Mouse (Mus musculus) urinary bladder, adult 2 months (tissue): ENCODE data around the gene Pan2. TPM values are rescaled to one million over a fixed set of nuclear protein-coding genes. Genes with fewer than 3 reads are reported as not detected.
A peak's percentile ranks its signal among the peaks of the same experiment; 100 is the strongest.

Experiments used
- DNase-seq: peaks from one replicate; pipeline ENCODE4 v3.0.0; 2022; ENCODE audit warnings: low spot score
- polyA plus RNA-seq: library from polyadenylated mRNA; depleted of rRNA; stranded (reverse); fragments of >200 nt; gene quantifications from 2 replicates; pipeline ENCODE4 v1.2.3, GENCODE M21; 2012

Gene Pan2
- polyA plus RNA-seq, 1 experiment = 31.7 TPM

DNA sequence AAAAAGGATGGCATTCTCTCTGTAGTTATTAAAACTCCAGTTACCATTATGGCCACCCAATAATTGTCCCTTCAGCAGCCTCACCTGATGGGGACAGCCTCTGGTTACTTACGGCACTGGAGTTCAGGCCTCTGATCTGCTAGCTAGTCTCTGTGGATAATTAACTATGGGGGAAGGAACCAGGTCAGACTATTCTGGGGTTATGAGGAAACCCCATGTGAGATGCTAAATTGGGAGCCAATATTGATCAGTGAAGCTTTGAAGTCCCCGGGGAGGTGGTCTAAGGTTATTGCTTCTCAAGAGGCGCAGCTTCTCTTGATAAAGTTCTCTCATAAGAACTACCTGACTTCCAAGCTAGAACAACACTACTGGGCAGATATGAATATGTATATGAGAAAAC lies 33.1 kb downstream of the Pan2 start:
- no peak for DNase-seq

DNA sequence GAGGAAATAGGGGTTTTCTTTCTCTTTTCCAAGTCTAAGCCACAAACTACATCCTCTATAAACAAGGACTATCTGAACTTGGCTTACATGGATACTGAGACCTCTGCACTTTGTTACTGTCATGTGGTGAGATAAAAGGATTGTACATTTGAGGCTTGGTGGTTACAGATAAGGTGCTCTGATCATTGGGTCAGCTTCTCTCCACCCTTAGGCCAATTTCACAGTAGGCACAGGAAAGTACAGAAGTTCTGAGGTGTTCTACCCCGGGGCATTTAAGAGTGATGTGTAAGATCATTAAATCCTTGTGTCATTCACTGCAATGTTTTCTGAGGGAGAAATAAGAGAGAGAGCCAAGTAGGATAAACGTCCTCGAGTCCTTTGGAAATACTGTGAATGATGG lies 33.5 kb downstream of the Pan2 start:
- DNase-seq = no peak

DNA sequence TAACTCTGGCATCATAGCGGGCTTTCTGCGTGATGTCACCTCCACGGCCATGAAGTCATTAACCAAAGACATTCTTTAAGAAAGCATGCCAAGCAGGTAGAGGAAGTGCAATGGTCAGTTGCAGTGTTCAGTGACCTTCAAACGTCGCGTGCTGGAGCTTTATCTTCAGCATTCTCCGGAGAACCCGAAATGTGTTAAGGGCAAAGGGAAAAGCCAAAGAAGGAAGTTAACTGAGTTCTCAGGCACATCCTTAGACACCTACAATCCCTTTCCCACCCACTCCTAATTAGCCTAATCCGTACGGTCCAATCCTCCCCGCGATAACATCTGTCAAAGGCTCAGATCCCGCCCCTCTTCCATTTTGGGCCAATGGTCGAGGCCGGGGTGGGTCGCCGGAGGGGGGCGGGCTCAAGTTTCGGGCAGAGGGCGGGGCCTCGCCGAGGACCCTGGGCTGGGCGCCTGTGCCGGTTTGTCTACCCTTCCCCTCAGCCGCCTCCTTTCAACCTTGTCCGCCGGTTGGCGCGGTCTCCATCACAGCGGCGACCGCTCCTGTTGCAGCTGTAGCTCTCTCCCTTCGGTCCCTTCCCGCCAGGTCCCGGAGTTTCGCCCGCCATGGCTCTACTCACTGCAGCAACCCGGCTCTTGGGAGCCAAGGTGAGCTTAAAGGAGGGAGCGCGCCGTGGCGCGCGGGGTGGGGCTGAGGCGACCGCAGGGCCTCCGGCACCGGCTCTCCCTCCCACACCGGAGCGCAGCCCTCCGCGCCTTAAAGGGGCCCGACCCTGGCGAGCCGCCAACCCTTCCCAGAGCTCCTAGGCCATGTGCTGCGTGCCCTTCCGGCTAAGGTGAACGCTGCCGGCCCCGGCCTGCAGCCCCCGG lies 34.4 kb downstream of the Pan2 start, which contains the start of gene Cs:
Cs (plus strand) TSS at position 429 of the 876 bp plus-strand sequence.
- peak; percentile 94 for DNase-seq

DNA sequence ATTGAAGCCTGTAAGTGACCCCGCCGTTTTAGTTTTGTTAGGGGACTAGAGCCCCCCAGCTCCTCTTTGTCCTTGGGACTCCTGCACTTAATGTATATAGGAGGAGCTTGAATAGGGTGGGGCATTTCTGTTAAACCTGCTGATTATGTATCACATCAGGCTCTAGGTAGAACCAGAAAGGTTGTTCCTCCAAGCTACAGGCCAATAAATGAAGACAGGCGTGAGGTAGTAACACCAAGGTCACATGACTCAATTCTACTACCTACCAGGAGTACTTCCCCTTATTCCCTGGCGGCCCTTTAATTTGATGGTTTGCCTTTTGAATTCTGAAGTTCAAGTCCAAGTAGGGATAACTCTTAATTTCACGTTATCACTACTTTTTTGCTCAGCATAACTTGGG lies 35.3 kb downstream of the Pan2 start:
- DNase-seq = no peak

DNA sequence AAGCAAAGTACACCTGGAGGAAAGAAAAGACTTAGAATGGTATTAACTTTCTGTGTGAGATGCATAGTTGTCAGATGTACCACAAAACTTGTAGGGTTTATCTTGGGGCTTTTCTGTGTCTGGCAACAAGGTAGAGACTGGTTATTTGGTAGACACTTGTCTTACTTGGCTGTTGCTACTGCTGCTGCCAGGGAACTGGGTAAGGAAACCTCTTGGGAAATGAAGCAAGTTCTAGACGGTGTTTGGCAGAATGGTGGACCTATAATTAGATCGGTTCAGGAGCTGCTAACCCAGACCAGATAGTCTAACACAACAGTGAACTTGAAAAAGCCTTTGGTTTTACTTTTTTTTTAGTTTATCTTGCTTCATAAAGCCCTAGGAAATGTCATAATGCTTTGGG lies 35.8 kb downstream of the Pan2 start:
- DNase-seq = no peak

DNA sequence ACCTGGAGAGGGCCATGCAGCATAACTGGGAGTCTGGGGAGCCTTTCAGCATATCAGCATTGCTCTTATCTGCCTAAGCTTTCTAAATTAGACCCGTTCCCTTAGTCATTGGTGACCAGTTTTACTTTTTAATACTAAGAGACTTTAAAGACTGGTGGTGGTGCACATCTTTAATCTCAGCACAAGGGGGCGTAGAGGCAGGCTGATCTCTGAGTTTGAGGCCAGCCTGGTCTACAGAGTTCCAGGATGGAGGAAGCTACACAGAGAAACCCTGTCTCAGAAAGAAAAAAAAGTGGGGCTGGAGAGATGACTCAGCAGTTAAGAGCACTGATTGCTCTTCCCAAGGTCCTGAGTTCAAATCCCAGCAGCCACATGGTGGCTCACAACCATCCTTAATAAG lies 37.1 kb downstream of the Pan2 start:
- DNase-seq = no peak

DNA sequence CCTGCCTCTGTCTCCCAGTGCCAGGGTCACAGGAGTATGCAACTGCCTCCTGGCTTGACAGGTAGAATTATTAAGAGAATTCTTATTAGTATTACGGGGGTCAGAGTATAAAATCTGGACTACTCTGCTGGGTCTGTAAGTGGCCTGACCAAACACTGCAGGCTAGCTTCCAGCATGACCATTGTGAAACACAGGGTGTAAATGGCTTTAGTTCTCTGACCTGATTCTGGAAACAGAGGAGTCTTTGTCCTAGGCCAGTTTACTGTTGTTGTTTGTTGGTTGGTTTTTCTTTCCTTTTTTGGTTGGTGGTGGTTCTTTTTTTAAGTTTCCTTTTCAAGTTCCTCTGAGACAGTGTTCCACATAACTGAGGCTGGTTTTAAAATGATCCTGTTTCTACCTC lies 40.3 kb downstream of the Pan2 start:
- no peak for DNase-seq

DNA sequence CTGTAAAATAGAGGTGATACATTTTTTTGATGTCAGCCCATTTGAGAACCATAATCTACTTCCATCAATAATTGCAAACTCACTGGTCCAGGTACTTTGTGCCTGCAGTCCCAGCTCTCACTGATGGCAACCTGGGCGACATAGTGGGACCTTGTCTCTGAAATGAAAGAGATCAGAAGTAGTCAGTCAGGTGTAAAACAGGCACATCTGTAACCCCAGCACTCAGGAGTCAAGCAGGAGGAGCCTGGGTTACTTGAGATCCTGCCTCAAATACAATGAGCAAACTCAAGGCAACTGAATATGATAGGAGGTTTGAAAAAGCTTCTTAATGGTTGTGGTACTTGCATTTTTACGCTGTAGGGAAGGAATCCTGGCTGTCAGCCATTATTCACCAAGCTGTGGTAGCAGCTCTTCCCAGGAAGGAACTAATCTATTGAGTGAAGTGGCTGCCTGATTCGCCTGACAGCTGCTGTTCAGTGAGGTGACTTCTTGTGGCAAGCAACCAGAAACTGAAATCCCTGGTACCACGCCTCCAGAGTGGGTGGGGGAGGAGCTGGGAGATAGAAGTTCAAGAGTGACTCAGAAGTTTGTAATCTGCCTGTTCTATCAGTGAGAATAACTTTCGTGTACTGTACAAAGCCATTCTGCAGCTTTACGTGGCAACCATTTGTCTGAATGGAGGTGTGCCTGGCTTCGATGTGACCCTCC lies 41.6 kb downstream of the Pan2 start:
- DNase-seq = no peak

DNA sequence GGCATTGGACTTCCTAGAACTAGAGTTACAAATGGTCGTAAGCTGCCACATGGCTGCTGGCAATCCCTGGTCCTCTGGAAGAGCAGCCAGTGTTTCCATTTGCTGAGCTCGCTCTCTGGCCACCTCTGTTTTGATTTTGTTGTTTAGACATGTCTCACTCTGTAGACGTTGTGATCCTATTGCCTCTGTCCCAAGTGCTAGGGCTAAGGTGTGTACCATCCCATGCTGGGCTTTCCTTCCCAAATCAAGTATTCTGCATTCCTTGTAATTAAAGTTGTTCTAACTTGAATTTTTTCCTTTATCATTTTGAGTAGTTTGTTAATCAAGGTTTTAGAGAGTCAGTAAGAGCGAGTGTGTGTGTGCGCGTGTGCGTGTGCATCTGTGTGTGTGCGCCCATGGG lies 44.4 kb downstream of the Pan2 start:
- DNase-seq = no peak

DNA sequence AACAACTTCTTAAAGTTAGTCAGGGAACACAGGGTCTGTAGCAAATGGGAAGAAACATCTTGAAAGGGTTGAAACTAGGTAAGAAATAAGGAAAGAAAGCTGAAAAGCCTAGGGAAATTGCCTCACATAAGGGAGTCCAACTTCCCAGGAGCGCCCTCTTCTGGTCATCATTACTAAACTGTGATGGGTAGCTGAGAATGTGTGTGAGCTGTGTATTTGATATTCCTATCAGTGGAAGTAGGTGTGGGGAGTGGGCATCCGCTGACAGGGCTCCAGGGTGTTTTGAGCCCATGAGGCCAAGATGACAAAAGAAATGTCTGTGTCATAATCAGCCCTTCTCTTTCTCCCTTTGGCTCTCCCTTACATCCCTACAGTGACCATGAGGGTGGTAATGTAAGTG lies 55.7 kb downstream of the Pan2 start:
- no peak for DNase-seq

DNA sequence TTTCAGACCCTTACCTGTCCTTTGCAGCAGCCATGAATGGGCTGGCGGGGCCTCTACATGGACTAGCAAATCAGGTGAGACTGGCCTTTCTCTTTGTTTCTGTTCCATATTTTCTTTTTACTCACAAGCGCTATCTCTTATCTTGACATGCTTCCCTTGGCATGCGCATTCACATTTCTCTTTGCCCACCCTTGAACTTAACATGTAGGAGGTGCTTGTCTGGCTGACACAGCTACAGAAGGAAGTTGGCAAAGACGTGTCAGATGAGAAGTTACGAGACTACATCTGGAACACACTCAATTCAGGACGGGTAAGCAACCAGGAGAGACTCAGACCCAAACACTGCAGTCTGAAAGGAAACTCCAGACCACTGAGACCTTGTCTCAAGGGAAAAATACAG lies 56.1 kb downstream of the Pan2 start:
- no peak for DNase-seq

DNA sequence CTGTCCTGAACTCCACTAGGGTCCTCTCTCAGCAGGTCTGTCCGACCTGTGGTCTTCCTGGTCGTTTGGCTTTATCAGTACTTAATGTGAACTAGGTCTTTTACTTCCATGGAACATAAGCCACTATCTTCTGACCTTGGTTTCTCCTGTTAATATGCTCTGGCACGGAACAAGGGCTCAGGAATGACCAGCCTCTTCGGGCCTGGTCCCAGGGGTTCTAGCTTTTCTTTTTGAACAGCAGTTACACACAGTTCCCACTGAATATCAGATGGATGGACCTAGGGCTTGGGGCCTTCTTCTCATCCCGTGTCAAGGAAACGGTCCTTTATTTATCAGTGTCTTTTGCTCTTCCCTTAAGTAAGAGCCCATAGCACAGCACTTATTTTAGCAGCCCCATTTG lies 58.7 kb downstream of the Pan2 start:
- no peak for DNase-seq

DNA sequence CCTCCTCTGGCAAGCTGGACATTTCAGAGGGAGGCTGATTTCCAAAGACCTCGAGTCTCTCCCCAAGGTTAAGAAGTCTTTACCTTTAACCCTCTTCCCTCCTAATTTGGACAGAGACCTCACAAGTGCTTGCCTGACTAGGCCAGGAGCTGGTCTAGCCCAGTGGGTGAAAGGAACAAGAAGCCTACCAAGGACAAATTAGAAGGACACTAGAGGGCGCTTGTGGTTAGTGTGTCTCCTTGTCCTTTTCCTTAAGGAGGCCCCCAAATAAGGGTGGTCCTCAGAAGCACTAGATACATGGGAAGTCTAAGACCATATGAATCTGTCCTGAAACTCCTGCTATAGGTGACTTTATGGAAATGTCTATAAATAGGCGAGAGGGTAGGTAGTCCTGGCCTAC lies 59.4 kb downstream of the Pan2 start:
- no peak for DNase-seq

DNA sequence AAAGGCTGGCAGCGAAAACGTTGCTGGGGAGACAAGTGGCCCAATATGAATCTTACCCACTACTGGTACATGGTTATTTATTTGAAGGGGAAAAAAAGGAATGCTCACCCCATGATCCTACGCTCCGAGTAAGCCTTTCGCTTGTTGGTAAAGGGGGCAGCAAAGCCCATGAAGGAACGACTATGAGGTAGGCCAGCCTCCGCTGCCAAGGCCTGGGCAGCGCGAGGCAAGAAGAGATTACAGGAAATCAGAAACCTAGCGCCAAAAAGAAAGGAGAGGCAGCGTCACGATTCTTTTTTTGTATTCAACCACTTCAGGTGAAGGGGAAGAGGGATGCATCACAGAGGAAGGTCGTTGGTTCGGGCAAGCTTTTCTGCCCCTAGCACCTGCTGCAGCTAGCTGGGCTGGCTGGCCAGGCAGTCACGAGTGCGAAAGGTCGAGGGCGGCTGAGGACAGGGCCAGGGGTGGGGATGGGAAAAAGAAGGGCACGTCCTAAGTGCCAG lies 64.8 kb downstream of the Pan2 start:
- DNase-seq = no peak

DNA sequence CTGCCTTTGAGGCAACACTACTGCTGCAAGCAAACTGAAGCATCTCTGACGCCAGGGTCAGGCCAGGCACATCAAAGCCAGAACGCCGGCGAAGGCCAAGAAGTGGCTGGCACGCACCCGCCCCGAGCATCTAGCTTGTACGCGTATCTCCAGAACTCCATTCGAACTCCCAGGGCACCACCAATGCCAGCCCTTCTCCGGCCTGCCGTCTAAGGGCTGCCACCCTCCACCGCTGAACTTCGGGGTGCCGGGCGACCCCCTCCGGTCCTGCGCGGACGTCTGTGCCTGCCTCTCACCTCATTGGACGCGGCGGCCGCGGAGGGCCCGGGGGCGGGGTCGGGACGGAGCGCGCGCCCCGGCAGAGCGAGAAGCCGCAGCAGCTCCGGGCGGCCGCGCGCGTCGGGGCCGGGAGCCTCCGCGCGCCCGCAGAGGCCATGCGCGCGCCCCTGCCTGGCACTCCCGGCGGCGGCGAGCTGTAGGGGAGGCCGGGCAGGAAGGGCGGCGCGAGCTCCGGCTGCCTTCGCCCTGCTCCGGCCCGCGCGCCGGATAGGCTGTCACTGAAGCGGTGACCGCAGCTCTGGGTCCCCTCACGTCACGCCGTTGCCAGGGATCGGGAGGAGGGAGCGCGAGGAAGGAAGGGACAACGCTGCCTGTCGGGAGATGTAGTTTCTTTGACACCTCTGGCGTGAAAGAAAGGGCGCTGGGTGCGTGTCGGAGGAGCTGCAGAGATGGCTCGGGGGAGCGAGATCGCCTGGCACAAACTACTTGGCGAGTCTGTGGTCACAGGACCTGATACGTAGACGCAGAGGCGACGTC lies 65.5 kb downstream of the Pan2 start, which contains the start of gene Coq10a:
Coq10a (minus strand) TSS at position 596 of the 816 bp plus-strand sequence.
- DNase-seq = peak; percentile 82

DNA sequence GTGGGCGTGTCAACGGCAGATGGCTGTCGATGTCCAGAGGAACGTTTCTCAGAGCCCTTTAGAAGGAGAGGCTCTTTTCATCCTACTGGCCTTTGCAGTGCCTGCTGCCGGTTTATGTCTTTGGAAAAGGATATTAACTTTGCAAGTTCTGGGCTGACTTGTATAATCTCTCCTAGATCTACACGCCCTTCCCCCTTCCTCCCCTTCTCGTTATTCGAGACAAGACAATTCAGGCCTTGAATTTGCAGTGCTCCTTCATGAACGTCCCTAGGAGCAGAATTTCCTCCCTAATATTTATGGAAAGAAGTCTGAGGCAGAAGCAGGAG lies 66.0 kb downstream of the Pan2 start:
- no peak for DNase-seq

DNA sequence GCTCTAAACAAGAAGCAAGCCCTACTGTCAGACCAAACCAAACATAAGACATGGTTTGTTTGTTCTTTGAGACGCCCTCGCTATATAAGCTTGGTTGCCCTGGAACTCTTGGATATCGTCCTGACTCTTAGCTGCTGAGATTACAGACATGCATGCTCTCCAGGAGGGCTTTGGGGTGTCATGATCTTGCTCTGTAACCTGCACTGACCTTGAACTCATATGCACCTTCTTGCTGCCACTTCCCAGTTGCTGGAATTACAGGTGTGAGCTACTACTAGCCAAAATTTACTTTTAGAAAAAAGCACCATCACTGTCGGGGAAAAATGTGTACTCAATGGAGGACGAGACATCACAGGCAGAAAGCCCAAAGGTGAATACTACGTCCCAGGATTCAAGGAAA lies 66.5 kb downstream of the Pan2 start:
- no peak for DNase-seq

DNA sequence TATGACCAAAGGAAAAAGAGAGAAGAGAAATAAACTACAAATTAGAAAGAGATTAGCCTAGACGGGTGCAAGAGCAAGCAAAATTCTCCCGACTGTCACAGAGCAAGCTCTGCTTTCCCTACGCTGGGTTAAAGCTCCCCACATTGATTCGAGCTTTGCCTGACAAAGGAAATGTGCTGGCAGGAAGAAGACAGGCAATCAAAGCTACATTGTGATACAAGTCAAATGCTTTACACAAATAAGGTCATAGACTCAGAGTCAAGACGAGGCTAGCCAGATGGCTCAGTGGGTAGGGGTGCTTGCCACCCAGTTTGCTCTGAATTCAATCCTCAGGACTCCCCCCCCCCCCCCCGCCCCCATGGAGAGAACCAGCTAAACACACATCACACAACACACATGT lies 66.9 kb downstream of the Pan2 start:
- no peak for DNase-seq

DNA sequence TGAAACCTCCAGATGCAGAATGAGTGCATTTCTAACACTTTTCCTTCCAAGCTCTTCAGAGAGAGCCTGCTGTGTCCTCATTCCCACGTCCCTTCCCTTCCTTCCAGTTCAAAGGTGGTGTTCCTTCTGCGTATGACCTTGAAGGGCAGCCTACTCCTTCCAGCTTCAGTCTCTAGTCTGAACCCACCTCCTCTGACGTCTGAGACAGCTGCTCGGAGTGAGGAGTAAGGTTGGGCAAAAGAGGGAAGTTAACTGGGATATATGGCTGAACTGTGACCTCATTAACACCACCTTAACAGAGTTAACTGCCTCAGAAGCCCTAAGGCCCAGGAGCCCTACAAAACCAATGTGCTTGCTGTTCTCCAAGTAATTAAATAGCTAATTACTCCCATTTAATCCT lies 67.5 kb downstream of the Pan2 start:
- no peak for DNase-seq
